Mouse (Mus musculus): ENCODE results near the gene Spg7. TPM values are rescaled to one million over a fixed set of nuclear protein-coding genes. Genes with fewer than 3 reads are reported as not detected.
"Not testable (repeated sequence)": the region's sequence is repeated elsewhere in the genome, so short reads cannot be mapped to it uniquely, and the experiment has no call there.

Spg7 gene
- total RNA-seq (2022) = 10 to 100 TPM; 74.1 to 81.0 (median 77.4) TPM

DNA sequence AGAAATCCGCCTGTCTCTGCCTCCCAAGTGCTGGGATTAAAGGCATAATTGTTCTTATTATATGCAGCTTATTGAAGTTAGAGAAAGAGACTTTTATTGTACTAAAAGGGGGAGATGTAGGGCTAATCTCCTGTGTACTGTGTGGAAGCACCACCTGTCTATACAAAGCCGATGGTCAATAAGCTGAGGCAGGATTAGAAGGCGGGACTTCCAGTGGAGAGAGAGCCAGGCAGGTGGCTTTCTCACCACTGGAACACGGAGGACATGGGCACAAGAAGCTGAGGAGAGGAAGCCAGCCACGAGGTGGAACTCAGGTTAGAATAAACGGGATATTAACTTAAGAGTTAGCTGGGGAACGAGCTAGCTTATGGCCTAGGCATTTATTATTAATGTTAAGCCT lies at the start of gene Spg7:
Spg7 (plus strand) TSS at position 222 of the 400 bp plus-strand sequence.
- no peak for DNase-seq (ENCODE audit: low spot score in 2 of 2)

- peak; percentile 23 to 29 for DNase-seq (ENCODE audit: low spot score in 2 of 2)
Observed at GRCm38 (mm10) chr8:123014429-123014828, 48.3 kb upstream of the Spg7 start.

GRCm38 (mm10) chr8:123015074-123015473 lies 47.7 kb upstream of the Spg7 start:
- no peak for DNase-seq (ENCODE audit: low spot score in 2 of 2)

- no peak for DNase-seq (ENCODE audit: low spot score in 2 of 2)
Observed at GRCm38 (mm10) chr8:123017143-123017542, 45.6 kb upstream of the Spg7 start.

- peak; percentile 28 to 32 for DNase-seq (ENCODE audit: low spot score in 2 of 2)
Observed at GRCm38 (mm10) chr8:123018484-123019164, 44.1 kb upstream of the Spg7 start.

DNA sequence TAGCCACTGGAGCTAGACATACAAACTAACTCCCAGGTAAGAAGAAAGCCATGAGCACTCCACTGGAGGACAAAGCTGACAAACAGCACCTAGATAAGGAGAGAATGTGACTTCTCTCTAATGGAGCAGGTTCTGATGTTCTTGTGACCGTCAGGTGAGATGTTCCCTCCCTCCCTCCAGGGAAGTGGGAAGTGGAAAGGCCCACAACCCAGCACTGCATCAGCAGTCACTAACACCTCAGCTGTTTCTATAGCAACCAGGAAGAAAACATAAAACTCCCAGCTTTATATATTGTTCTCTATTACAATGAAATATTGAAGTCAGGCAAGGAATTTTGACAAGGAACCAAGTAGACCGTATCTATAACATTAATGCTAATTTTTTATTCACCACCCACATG lies 42.7 kb upstream of the Spg7 start:
- DNase-seq (ENCODE audit: low spot score in 2 of 2) = no peak

DNA sequence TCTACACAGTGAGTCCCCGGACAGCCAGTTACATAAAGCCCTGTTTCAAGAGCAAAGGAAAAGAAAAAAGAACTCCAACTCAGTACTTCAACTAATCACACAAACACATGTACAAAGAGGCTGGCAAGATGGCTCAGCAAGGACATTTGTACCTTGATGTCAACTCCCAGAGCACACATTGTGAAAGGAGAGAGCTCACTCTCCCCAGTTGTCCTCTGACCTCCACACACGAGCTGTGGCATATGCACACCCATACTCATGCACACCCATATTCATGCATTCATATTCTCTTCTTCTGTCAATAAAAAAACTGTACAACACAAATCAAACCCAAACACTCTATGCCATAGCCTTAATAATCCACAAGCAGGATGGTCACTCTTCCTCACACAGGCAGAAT lies 41.9 kb upstream of the Spg7 start:
- DNase-seq (ENCODE audit: low spot score in 2 of 2) = no peak

DNA sequence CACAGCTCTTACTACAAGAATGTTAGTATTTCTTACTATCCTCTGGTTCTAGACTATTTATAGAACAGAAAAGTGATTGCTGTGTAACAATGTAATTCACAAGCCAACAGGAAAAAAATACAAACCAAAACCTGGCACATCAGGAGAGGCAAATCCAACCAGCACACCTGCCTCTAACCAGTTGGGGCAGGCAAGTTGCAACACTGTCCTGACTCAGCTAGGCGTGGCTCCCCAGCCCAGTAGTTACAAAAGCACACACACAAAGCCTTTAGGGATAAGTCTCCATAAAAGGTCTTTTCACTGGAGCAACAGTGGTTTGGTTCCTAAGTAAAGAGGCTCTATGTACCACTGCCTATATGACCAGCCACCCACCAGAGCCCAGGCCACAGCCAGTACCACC lies 41.5 kb upstream of the Spg7 start:
- DNase-seq (ENCODE audit: low spot score in 2 of 2) = no peak

GRCm38 (mm10) chr8:123022727-123023126 lies 40.0 kb upstream of the Spg7 start:
- no peak for DNase-seq (ENCODE audit: low spot score in 2 of 2)

DNA sequence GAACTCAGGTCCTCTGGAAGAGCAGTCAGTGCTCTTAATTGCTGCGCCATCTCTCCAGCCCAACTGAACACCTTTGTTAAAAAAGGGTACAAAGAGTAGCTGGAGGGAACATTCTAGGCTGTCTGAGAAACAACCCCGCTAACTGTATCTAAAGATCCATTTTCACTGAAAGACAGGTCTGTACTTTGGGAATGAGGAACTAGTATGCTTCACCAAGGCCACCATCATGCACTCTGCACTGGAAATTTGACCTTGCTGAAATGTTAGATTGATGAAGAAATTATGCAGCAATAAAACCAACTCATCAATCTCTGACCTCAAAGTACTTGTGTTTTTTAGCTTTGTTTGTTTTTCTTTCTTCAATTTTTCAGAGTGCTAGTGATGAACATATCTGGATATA lies 38.5 kb upstream of the Spg7 start:
- no peak for DNase-seq (ENCODE audit: low spot score in 2 of 2)

DNA sequence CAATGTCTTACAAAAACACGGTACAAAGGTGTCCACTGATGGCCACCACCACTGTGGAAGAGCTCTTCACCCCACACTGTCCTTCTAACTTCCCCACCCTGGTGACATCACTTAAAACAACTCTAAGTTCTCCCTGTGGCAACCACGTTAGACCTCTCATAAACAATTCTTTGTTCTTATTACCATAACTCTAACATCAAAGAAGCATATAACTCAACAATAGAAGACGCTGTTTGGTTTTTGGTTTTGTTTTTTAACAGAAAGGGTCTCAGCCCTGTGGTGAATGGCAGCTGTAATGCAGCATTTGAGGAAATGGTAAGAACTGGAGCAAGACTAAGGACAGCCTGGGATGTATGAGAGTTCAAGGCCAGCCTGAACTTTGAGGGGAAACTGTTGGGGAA lies 36.8 kb upstream of the Spg7 start:
- no peak for DNase-seq (ENCODE audit: low spot score in 2 of 2)

- no peak for DNase-seq (ENCODE audit: low spot score in 2 of 2)
Observed at GRCm38 (mm10) chr8:123027786-123028185, 35.0 kb upstream of the Spg7 start.

- DNase-seq (ENCODE audit: low spot score in 2 of 2) = not testable (repeated sequence)
Observed at GRCm38 (mm10) chr8:123030091-123030490, 32.7 kb upstream of the Spg7 start.

- no peak for DNase-seq (ENCODE audit: low spot score in 2 of 2)
Observed at GRCm38 (mm10) chr8:123031321-123031978, 31.3 kb upstream of the Spg7 start.

DNA sequence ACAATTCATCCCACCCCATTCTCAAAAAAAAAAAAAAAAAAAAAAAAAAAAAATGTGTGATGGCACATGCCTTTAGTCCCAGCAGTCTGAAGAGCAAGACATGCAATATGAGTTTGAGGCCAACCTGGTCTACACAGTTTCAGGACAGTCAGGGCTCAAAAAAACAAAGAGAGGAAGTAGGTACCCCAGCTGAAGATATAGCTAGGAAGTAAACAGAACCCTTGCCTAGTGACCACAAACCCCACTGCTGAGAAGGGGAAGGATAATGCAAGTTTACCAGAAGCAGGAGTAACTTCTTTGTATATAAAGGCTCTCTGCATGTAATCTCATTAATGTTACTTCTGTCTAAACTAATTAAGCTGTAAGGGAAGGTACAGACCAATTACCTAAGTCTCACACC lies 30.0 kb upstream of the Spg7 start:
- DNase-seq (ENCODE audit: low spot score in 2 of 2) = no peak

- DNase-seq (ENCODE audit: low spot score in 2 of 2) = no peak
Observed at GRCm38 (mm10) chr8:123033431-123033830, 29.3 kb upstream of the Spg7 start.

- DNase-seq (ENCODE audit: low spot score in 2 of 2) = no peak
Observed at GRCm38 (mm10) chr8:123034171-123034570, 28.6 kb upstream of the Spg7 start.

GRCm38 (mm10) chr8:123036956-123037355 lies 25.8 kb upstream of the Spg7 start:
- DNase-seq (ENCODE audit: low spot score in 2 of 2) = no peak

DNA sequence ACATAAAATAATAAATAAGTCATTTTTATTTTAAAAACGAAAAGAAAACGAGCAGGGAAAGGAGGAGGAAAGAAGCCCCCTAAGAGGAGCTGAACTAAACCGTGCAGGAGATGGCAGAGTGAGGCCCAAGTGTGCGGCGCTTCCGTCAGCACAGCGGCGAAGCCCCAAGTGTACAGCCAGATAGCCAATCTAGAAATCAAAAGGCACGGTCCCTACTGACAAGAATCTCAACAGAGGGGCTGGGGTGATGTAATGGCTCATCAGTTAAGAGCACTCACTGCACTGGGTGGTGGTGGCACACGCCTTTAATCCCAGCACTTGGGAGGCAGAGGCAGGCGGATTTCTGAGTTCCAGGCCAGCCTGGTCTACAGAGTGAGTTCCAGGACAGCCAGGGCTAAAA lies 25.3 kb upstream of the Spg7 start:
- DNase-seq (ENCODE audit: low spot score in 2 of 2) = no peak

DNA sequence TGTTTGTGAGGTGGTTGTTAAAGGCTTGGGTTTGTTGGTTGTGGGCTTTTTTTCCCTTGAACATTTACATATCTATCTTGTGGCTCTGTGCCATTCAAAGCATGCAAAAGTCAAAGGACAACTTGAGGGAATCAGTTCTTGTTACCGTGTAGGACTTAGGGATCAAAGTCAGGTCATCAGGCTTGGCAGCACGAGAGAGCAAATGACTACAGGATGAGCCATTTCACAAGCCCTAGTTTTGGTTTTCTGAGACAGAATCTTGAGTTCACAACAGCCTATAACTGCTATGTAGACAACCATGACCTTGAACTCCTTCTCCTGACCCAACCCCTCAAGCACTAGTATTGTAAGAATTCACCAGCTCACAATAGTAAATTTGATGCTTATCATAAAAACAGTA lies 24.4 kb upstream of the Spg7 start:
- no peak for DNase-seq (ENCODE audit: low spot score in 2 of 2)

DNA sequence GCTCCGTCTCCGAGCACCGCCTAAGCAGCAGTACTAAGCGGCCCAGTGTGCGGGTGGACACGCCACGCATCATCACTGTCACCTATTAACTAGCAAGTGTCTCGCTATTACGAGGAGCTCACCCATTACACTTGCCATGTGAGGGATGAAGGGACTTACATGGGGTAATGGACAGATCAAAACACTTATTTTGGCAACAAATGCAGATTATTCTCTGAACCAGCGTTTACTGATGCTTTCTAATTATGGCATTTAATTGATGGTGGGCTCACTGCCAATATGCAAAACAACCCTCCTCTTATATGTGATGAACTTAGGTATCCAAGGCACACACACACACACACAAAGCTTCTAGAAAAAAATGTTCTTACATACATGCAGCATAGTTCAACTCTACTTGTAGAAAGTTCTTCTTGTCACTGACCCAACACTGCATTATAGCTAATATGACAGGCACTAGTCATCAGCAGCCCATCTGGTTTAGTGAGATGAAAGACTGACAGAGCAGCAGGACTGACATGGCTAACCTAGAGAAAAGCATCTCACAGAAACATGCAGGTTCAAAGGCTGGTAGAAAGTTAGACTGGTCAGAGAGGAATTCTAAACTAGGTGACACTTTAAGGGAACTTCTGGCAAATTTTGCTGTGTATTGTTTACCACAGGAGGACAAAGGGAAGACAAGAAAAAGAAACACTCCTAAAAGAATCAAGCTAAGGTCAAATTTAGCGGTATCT lies 23.2 kb upstream of the Spg7 start:
- DNase-seq (ENCODE audit: low spot score in 2 of 2) = no peak

DNA sequence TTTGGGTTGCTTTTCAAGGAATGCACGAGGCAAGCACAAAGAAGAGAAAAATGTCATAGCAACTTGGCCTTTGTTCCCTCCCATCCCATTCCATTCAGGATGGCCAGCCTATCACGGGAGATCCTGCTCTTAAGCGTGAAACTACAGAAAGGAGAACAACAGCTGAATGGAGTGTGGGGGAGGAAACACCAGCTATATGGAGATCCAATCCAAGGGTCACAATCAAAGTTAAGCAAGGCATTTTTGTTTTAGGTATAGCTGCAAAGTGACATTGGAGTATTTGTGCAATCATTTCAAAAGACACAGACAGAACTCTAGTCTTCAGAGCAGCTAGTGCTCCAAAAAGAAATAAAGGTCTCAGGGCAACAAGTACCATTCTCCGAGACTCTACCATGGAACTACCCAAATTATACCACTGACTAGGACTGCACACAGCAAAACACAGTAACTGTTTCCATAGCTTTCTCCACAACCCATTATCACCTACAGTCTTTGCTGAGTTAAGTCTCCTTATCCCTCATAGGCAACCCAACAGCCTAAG lies 22.6 kb upstream of the Spg7 start:
- no peak for DNase-seq (ENCODE audit: low spot score in 2 of 2)
